Mouse (Mus musculus): ENCODE measurements at regions not wholly inside any gene's neighbourhood (a gene's known extent, or its start where the extent isn't known, plus 50 kb on each side); places are given as distances from the start of the nearest gene placed in this dataset.

- no peak for DNase-seq (ENCODE audit: low spot score in 2 of 2)
These were observed 99.4 kb upstream of the Smim15 start for GRCm38 (mm10) chr13:107944831-107945230.

DNA sequence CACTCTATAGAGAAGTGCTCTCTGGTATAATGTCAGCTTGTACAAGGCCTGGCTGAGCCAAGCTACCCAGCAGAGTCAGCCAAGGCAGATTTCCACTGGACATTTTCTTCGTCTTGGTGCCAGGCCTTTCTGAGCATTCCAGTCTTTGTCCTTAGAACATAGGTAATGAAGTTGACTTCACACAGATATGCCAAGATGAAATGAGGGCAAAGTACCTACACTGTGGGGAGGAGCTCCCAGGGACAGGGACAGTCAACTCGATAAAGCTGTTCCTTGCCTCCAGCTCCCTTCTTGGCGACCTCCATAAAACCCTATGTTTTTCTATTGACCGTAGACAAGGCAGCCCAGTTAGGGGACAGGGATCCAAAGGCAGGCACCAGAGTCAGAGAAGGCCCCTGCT lies 101.3 kb upstream of the Smim15 start:
- DNase-seq (ENCODE audit: low spot score in 2 of 2): no peak

- no peak for DNase-seq (ENCODE audit: low spot score in 2 of 2)
These were observed 101.8 kb upstream of the Smim15 start for GRCm38 (mm10) chr13:107942297-107942962.

DNA sequence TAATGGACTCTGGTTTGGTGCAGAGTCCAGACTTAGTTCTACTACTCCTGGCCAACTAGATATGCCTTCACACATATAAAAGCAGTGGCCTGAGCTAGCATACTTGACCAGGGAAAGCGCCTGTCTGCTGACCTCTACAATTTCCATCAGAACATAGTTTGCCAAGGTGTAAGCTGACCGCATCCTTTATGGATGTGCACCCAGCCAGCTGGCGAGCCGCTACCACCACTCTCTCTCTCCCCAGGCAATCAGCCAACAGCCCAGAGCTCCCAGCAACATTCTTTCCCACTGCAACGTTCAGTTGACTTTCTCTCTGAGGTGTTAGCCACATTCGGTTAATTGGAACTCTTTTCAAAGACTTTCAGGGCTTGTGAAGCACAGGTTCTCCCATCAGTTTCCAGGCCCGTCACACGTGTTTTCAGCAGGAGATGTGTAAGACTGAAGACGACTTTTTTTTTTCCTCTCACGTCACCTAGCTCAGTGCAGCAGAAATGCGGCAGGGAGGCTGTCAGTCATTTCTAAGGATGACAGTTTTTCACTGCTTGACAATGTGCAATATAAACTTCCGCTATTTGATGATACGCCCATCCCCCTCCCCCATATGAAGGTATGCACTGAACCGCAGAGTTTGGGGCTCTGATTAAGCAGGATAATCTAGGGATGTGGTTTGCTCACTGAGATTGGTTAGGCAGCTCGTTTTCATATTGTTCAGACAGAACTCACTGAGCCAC lies 104.2 kb upstream of the Smim15 start:
- DNase-seq (ENCODE audit: low spot score in 2 of 2): no peak

DNA sequence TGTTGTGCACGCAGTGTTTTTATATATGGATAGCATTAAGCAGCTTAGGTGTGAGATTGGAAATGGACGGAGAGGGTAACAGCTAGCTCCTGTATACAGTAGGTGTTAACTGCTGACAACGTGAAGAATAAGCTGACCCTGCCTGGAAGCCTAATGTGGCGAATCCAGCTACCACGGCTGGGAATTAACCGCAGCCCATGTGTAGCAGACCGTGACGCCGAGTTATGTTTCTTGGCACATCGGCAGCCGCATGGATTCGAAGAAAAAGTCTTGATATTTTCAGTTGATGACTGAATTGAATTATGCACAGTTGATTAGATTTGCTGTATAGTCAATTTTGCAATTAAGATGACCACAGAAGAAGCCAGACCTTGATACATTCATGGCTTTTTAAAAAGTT lies 108.6 kb upstream of the Smim15 start:
- no peak for DNase-seq (ENCODE audit: low spot score in 2 of 2)

DNA sequence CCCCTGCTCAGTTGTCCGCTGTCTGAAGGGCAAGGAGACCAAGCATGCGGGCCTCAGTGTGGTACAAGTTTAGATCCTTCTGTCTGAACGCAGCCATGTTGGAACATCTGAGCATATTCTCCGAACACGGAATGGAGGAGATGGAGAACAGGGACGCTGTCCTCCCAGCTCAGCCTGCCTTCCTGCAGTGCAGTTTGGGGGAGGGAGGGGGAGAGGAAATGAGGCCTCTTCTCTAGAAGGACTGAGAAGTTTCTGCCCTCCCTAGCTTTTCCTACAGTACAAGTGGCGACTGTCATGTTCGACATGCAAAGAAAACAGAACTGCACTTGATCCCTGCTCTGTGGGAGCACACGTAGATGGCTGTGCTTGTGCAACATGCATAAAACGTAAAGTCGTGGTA lies 109.6 kb upstream of the Smim15 start:
- no peak for DNase-seq (ENCODE audit: low spot score in 2 of 2)

DNA sequence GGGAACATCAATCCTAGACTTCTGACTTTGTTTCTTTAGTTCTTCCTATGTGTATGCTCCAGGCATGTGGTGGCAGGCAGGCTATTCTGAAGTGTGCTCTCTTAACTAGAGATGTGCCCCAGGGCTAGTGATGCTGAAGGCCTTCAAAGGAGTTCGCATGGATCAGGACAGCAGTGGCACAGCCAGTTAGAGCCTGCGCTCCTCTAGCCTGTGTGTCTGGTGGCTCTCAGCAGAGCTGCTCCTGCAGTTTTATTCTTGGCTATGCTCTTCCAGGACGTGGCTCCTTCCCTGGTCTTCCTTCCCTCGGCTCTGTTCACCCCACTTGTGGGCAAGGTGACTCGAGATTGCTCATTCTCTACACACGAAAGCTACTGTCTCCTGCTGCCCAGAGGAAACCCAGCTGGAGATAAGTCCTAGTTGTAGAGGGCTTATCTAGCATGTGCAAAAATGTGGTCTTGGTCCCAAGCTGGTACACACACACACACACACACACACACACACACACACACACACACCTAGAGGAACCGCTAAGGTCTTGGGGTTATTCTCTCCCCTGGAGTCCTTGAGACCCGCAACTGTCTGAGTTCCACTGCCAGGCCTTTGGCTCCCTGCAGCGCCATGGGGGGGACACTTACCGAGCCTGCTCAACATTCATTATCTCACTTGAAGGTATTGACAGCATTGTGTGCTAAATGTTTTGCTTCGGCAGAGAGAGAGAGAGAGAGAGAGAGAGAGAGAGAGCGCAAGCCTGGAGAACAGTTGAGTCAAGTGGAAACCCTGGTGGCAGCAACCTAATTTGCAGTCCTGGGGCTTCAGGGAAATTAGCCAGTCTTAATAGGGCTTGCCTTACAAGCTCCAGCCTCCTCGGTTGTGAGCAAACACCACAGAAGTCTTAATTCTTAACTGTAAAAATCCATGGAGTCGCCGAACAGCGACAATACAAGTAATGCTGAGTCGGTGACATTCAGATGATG lies 110.4 kb upstream of the Smim15 start:
- no peak for DNase-seq (ENCODE audit: low spot score in 2 of 2)

- DNase-seq (ENCODE audit: low spot score in 2 of 2): no peak
These were observed 111.7 kb upstream of the Smim15 start for GRCm38 (mm10) chr13:107932423-107933032.

DNA sequence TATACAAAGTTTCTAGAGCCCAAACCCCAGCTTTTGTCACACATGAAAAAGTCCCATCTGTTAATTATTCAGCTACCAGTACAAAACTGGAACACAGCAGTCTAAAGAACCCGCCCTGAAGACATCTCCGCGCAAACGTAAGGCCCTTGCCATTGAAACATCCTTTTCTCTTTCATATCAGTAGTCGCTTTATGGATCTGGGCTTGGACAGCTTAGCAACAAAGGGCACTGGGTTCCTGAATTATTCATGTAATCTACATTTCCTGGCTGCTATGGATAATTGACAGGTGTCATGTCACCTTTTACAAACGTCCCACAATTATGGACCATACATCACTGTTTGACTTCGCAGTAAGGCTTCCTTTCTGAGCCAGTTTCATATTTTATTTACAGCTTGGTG lies 113.0 kb upstream of the Smim15 start:
- no peak for DNase-seq (ENCODE audit: low spot score in 2 of 2)

- DNase-seq (ENCODE audit: low spot score in 2 of 2): no peak
These were observed 116.6 kb upstream of the Smim15 start for GRCm38 (mm10) chr13:107927499-107928215.

- no peak for DNase-seq (ENCODE audit: low spot score in 2 of 2)
These were observed 118.8 kb upstream of the Smim15 start for GRCm38 (mm10) chr13:107925470-107925869.

DNA sequence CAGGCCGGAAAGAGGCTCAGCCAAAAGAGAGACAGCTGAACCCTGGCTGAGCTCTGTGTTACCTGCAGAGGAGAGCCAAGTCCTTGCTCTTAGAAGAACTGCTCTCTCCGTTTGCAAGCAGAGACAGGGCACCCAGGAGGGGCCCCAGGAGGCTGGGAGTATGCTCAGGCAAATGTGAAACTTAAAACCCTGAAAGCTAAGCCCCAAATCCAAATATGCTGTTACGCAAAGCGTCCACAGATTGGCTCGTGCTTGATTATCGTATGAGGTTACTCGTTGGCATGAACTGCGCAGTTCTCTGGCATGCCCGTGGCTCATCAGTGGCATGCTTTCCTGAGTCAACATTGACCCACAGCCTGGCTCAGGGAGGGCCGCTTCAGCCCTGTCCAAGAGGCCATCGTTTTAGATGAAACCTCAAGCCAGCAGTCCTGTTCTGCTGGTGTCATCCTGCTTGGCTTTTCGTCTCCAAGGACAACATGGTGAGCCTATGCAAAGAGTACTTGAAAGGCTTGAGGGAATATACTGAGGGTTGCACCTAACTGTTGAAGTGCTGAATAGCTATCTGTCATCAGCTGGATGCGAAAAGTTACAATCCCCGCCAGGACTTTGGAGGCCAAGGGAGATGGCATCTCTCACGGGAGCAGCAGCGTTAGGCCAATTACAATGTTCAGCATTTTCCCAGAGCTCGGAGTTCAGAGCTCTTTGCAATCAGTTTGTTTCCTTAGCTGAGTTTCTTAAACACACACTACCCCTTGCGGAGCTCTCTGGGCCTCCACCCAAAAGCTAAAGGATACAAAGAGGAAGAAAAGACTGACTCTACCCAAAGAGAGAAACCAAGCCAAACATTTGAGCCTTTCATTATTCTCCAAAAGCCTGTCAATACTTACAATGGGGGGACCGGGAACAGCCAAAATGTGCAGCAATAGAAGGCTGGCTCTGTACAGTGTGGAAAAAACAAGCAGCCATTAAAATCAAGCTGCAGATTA lies 120.8 kb upstream of the Smim15 start:
- DNase-seq (ENCODE audit: low spot score in 2 of 2): peak in 1 of 2 experiments; percentile 39

- DNase-seq (ENCODE audit: low spot score in 2 of 2): no peak
These were observed 124.8 kb upstream of the Smim15 start for GRCm38 (mm10) chr13:107919403-107919802.

DNA sequence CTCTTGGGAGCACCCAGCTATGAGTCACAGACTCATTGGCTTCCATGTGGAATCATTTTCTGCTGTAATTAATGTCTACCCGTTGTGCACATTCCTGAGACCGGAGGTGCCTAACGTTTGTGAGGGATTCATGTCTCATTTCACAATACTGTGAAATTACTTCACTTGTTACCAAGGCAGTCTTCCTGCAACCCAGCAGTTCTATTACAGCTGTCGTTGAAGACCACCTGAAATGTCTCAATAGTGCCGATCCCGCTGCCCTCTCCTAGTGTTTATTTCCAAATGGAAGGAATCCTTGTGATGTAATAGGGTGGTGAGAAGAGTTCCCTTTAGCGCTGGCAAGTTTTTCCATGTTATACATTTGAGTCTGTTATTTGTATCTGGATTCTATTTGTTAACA lies 125.8 kb upstream of the Smim15 start:
- DNase-seq (ENCODE audit: low spot score in 2 of 2): no peak

GRCm38 (mm10) chr13:107918065-107918464 lies 126.2 kb upstream of the Smim15 start:
- DNase-seq (ENCODE audit: low spot score in 2 of 2): no peak

DNA sequence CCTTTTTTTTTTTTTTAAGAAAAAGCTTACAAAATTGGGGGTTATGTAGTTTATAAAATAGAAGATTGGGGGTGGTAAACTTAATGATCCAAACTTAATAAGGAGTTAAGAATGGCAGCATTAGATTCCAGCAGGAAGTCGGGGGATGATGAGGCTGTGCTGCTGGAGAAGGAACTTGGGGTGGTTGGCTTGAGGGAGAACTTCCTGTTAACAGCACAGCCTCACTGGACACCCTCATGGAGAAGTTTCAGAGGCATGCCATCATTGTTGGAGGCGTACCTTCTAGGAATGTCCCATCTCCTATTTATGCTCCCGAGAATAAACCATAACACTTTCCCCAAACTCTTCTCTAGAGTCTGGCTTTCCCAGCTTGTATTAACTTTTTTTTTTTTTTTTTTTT lies 126.7 kb upstream of the Smim15 start:
- DNase-seq (ENCODE audit: low spot score in 2 of 2): no peak

DNA sequence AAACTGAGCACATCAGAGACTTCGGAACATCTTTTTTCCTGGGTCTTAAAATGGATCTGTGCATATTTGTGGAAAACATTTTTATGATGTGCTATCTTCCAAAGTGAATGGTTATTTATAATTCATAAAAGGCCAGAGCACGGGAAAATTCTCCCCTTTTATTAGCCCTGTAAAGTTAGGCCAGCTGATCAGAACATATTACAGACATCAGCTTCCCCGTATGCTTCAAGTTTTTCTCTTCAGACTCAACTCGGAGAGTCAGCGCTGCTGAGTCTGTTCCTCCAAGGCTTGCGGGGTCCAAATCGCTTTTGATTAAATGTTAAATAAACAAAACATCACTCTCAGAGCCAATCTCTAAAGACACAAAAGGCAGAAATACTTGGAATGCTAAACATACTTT lies 134.1 kb upstream of the Smim15 start:
- DNase-seq (ENCODE audit: low spot score in 2 of 2): no peak

- no peak for DNase-seq (ENCODE audit: low spot score in 2 of 2)
These were observed 134.7 kb upstream of the Smim15 start for GRCm38 (mm10) chr13:107909343-107910067.

DNA sequence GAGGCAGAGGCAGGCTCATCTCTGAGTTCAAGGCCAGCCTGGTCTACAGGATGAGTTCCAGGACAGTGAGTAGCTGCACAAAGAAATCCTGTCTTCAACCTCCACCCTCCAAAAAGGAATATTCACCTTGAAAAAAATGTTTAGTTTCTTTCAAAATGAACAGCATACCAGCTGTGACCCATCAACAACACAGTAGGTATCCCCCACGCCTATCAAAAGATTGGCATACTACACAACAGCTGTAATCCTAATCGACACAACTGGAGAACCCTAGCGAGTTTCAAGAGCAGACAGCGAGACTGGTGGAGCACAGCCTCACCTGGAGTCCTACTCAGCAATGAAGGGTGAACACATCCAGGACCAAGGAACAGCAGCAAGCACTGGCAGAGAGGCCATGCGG lies 136.3 kb upstream of the Smim15 start:
- DNase-seq (ENCODE audit: low spot score in 2 of 2): no peak

Measured in layer of hippocampus, postnatal 10 days (tissue).